Mouse (Mus musculus) embryo, embryonic 9.5 days (tissue): ENCODE data around the gene Sod1.
"Not testable (repeated sequence)": the region's sequence is repeated elsewhere in the genome, so short reads cannot be mapped to it uniquely, and the experiment has no call there.

ENCODE experiments used
- DNase-seq: peaks from one replicate; pipeline ENCODE4 v3.0.0-alpha.2; 2017; ENCODE audit errors: extremely low spot score

Sod1 gene

GRCm38 (mm10) chr16:90211767-90212166 is 8.8 kb upstream of the Sod1 start:
- no peak for DNase-seq

GRCm38 (mm10) chr16:90213477-90214339 is 6.8 kb upstream of the Sod1 start:
- no peak for DNase-seq

- no peak for DNase-seq
These were observed 5.6 kb upstream of the Sod1 start for GRCm38 (mm10) chr16:90214731-90215565.

- DNase-seq = not testable (repeated sequence)
These were observed 4.7 kb upstream of the Sod1 start for GRCm38 (mm10) chr16:90215879-90216278.

GRCm38 (mm10) chr16:90216414-90216813 is 4.1 kb upstream of the Sod1 start:
- DNase-seq = no peak

- DNase-seq = no peak
These were observed 3.2 kb upstream of the Sod1 start for GRCm38 (mm10) chr16:90217356-90217755.

GRCm38 (mm10) chr16:90217926-90218325 is 2.6 kb upstream of the Sod1 start:
- DNase-seq = no peak

GRCm38 (mm10) chr16:90219445-90219844 is 1.1 kb upstream of the Sod1 start:
- DNase-seq = not testable (repeated sequence)

- DNase-seq = no peak
These were observed 408 bp downstream of the Sod1 start for GRCm38 (mm10) chr16:90220892-90221431.

- no peak for DNase-seq
These were observed 1.0 kb downstream of the Sod1 start for GRCm38 (mm10) chr16:90221441-90222070.

- no peak for DNase-seq
These were observed 9.3 kb downstream of the Sod1 start for GRCm38 (mm10) chr16:90229897-90230296.

- DNase-seq = no peak
These were observed 10.7 kb downstream of the Sod1 start for GRCm38 (mm10) chr16:90231302-90231701.

GRCm38 (mm10) chr16:90233702-90234101 is 13.1 kb downstream of the Sod1 start:
- no peak for DNase-seq

- DNase-seq = no peak
These were observed 14.1 kb downstream of the Sod1 start for GRCm38 (mm10) chr16:90234617-90235016.

GRCm38 (mm10) chr16:90235188-90235587 is 14.6 kb downstream of the Sod1 start:
- DNase-seq = no peak

GRCm38 (mm10) chr16:90239128-90239746 is 18.7 kb downstream of the Sod1 start:
- no peak for DNase-seq

- DNase-seq = no peak
These were observed 21.3 kb downstream of the Sod1 start for GRCm38 (mm10) chr16:90241875-90242274.

- no peak for DNase-seq
These were observed 22.1 kb downstream of the Sod1 start for GRCm38 (mm10) chr16:90242426-90243304.

- DNase-seq = no peak
These were observed 29.5 kb downstream of the Sod1 start for GRCm38 (mm10) chr16:90250099-90250498.

- DNase-seq = not testable (repeated sequence)
These were observed 30.7 kb downstream of the Sod1 start for GRCm38 (mm10) chr16:90251256-90251655.
